Mouse (Mus musculus) MEL (cell line): ENCODE results near the gene Syna. TPM values are rescaled to one million over a fixed set of nuclear protein-coding genes. Genes with fewer than 3 reads are reported as not detected.

Experiments
- DNase-seq: peaks from one replicate; pipeline ENCODE4 v3.0.0; 2011; ENCODE audit warnings: low read depth, low spot score
- H3K27ac ChIP-seq: 2 replicates; pipeline ENCODE4 v1.5.1; 2012; ENCODE audit warnings: low read depth, mild to moderate bottlenecking, control low read depth, low read length, moderate library complexity; ENCODE audit not compliant: control insufficient read depth
- H3K27me3 ChIP-seq, 2 experiments: fragments of 150-350 bp in 1 of 2; sonication (generic) in 1 of 2; 2 replicates each; pipeline ENCODE4 v1.6.1; 2012; ENCODE audit warnings: low read length in 2 of 2, mild to moderate bottlenecking in 2 of 2, improper control_type of control experiment in 1 of 2, moderate library complexity in 1 of 2; ENCODE audit not compliant: insufficient read depth in 2 of 2, control insufficient read depth in 1 of 2
- H3K36me3 ChIP-seq, 2 experiments: 2 replicates each; pipeline ENCODE4 v1.6.1; 2012 to 2014; ENCODE audit warnings: low read length in 2 of 2, improper control_type of control experiment in 1 of 2, inconsistent platforms in 1 of 2, mild to moderate bottlenecking in 1 of 2; ENCODE audit not compliant: insufficient read depth in 2 of 2, control insufficient read depth in 1 of 2
- H3K4me1 ChIP-seq, 2 experiments: fragments of 150-350 bp in 1 of 2; sonication (generic) in 1 of 2; 2 replicates each; pipeline ENCODE4 v1.6.1; 2012; ENCODE audit warnings: low read length in 2 of 2, improper control_type of control experiment in 1 of 2, mild to moderate bottlenecking in 1 of 2; ENCODE audit not compliant: insufficient read depth in 2 of 2, control insufficient read depth in 1 of 2
- H3K4me3 ChIP-seq, 2 experiments: fragments of 150-350 bp in 1 of 2; sonication (generic) in 1 of 2; 2 replicates each; pipeline ENCODE4 v1.5.1; 2012; ENCODE audit warnings: low read depth in 2 of 2, low read length in 2 of 2, mild to moderate bottlenecking in 2 of 2, moderate library complexity in 2 of 2, control low read depth in 1 of 2, improper control_type of control experiment in 1 of 2; ENCODE audit not compliant: control insufficient read depth in 1 of 2, insufficient read depth in 1 of 2
- H3K79me2 ChIP-seq: 2 replicates; pipeline ENCODE4 v1.6.1; 2012; ENCODE audit warnings: mild to moderate bottlenecking, low read length, moderate library complexity; ENCODE audit not compliant: control insufficient read depth, poor library complexity, insufficient read depth
- H3K9ac ChIP-seq: 2 replicates; pipeline ENCODE4 v1.6.1; 2012; ENCODE audit warnings: low read depth, mild to moderate bottlenecking, control low read depth, low read length, moderate library complexity; ENCODE audit not compliant: control insufficient read depth, poor library complexity, severe bottlenecking
- H3K9me3 ChIP-seq: fragments of 150-350 bp; sonication (generic); replicated peaks from 2 replicates; pipeline ENCODE4 v1.6.1; 2012; ENCODE audit warnings: mild to moderate bottlenecking, low read length, improper control_type of control experiment, moderate library complexity; ENCODE audit not compliant: insufficient read depth
- CHD2 ChIP-seq: IDR thresholded peaks from 2 replicates; pipeline ENCODE4 v1.6.1; 2011; ENCODE audit warnings: low read length, improper control_type of control experiment
- E2F4 ChIP-seq: IDR thresholded peaks from 2 replicates; pipeline ENCODE4 v1.6.1; 2011; ENCODE audit warnings: low read depth, low read length, improper control_type of control experiment, borderline replicate concordance
- ETS1 ChIP-seq: IDR thresholded peaks from 2 replicates; pipeline ENCODE4 v1.6.1; 2012; ENCODE audit warnings: low read depth, mild to moderate bottlenecking, inconsistent platforms, low read length, improper control_type of control experiment, moderate library complexity
- GABPA ChIP-seq: IDR thresholded peaks from 2 replicates; pipeline ENCODE4 v1.6.1; 2012; ENCODE audit warnings: low read depth, mild to moderate bottlenecking, inconsistent platforms, low read length, improper control_type of control experiment, moderate library complexity
- HCFC1 ChIP-seq: IDR thresholded peaks from 2 replicates; pipeline ENCODE4 v1.6.1; 2012; ENCODE audit warnings: low read depth, mild to moderate bottlenecking, inconsistent platforms, low read length, improper control_type of control experiment, moderate library complexity
- MAFK ChIP-seq: IDR thresholded peaks from 2 replicates; pipeline ENCODE4 v1.6.1; 2011; ENCODE audit warnings: low read depth, mild to moderate bottlenecking, low read length, improper control_type of control experiment, borderline replicate concordance
- MAX ChIP-seq: IDR thresholded peaks from 2 replicates; pipeline ENCODE4 v1.6.1; 2011; ENCODE audit warnings: low read length, improper control_type of control experiment
- MEF2A ChIP-seq: IDR thresholded peaks from 2 replicates; pipeline ENCODE4 v1.6.1; 2014; ENCODE audit warnings: low read depth, mild to moderate bottlenecking, inconsistent platforms, low read length, improper control_type of control experiment; ENCODE audit not compliant: poor library complexity, insufficient replicate concordance, severe bottlenecking; ENCODE audit errors: extremely low read depth
- MYB ChIP-seq: IDR thresholded peaks from 2 replicates; pipeline ENCODE4 v1.6.1; 2011; ENCODE audit warnings: mild to moderate bottlenecking, low read depth, low read length, improper control_type of control experiment
- NELFE ChIP-seq: IDR thresholded peaks from 2 replicates; pipeline ENCODE4 v1.6.1; 2011; ENCODE audit warnings: low read depth, low read length, improper control_type of control experiment
- NRF1 ChIP-seq: IDR thresholded peaks from 2 replicates; pipeline ENCODE4 v1.6.1; 2014; ENCODE audit warnings: low read depth, mild to moderate bottlenecking, inconsistent platforms, low read length, improper control_type of control experiment, moderate library complexity; ENCODE audit not compliant: poor library complexity, insufficient read depth, severe bottlenecking
- POLR2AphosphoS2 ChIP-seq: IDR thresholded peaks from 2 replicates; pipeline ENCODE4 v1.6.1; 2011; ENCODE audit warnings: low read length, improper control_type of control experiment
- RAD21 ChIP-seq: IDR thresholded peaks from 2 replicates; pipeline ENCODE4 v1.6.1; 2011; ENCODE audit warnings: mild to moderate bottlenecking, low read depth, low read length, improper control_type of control experiment
- SIN3A ChIP-seq: IDR thresholded peaks from 2 replicates; pipeline ENCODE4 v1.6.1; 2012; ENCODE audit warnings: low read length, improper control_type of control experiment, inconsistent platforms
- TAL1 ChIP-seq: IDR thresholded peaks from 2 replicates; pipeline ENCODE4 v1.6.1; 2012; ENCODE audit warnings: mild to moderate bottlenecking, inconsistent platforms, low read length, moderate library complexity, mixed read lengths
- UBTF ChIP-seq: IDR thresholded peaks from 2 replicates; pipeline ENCODE4 v1.6.1; 2012; ENCODE audit warnings: low read depth, mild to moderate bottlenecking, inconsistent platforms, low read length, improper control_type of control experiment, moderate library complexity, borderline replicate concordance; ENCODE audit not compliant: insufficient read depth
- USF1 ChIP-seq: IDR thresholded peaks from 2 replicates; pipeline ENCODE4 v1.6.1; 2014; ENCODE audit warnings: low read depth, mild to moderate bottlenecking, inconsistent platforms, low read length, improper control_type of control experiment, moderate library complexity
- USF2 ChIP-seq, 2 experiments: IDR thresholded peaks; 2 replicates each; pipeline ENCODE4 v1.6.1; 2011 to 2012; ENCODE audit warnings: improper control_type of control experiment in 2 of 2, low read length in 2 of 2, borderline replicate concordance in 1 of 2, inconsistent platforms in 1 of 2, low read depth in 1 of 2, mild to moderate bottlenecking in 1 of 2; ENCODE audit not compliant: insufficient read depth in 1 of 2
- ZC3H11A ChIP-seq: IDR thresholded peaks from 2 replicates; pipeline ENCODE4 v1.6.1; 2012; ENCODE audit warnings: low read depth, mild to moderate bottlenecking, inconsistent platforms, low read length, improper control_type of control experiment
- polyA plus RNA-seq, 2 experiments: library from polyadenylated mRNA; stranded (reverse) in 1 of 2; unstranded in 1 of 2; fragments of >175 nt in 1 of 2; fragments of >200 nt in 1 of 2; gene quantifications; 2 replicates each; pipeline versions ENCODE4 v1.2.1 to v1.2.4; 2012; ENCODE audit warnings: low replicate concordance in 2 of 2, low read depth in 1 of 2; ENCODE audit not compliant: insufficient read length in 2 of 2, insufficient read depth in 1 of 2, missing spikeins in 1 of 2
- total RNA-seq: library from RNA; depleted of rRNA; stranded (reverse); fragments of 300-350 nt; gene quantifications from 2 replicates; pipeline ENCODE4 v1.2.3, GENCODE M21; 2012

Syna gene
- total and polyA plus RNA-seq, 3 experiments: 0.21 TPM; not detected in 2

DNA sequence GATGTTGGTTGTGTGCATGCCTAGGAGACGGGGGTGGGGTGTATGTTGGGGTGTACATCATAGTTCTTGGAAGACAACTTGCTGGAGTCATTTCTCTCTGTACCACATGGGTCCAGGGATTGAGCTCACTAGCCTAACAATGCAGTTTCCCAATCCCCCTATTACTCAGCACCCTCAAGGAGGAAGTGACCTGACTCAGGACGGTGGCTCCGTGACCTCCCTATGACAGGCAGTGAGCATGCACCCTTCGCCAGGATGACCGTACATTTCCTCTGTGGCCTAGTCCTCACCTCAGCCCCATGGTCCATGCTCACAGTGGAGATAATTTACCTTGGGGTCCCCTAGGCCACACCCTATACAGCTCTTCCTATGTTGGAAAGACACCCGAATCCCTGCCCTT, 27.6 kb downstream of the Syna start:
- Histone ChIP-seq H3K9ac (no peak overlapping the region), H3K4me3 (no peak overlapping the region), H3K27ac (no peak overlapping the region), H3K79me2 (no peaks in the 10 kb centered on the region), H3K36me3 (no peaks in the 10 kb centered on the region), H3K9me3 (no peaks in the 10 kb centered on the region), H3K27me3 (no peaks in the 10 kb centered on the region), H3K4me1 (no peaks in the 10 kb centered on the region)
- DNase-seq: no peak
- TF ChIP-seq TAL1: no peak
- TF ChIP-seq MAX: no peak
- TF ChIP-seq MAFK: no peak
- TF ChIP-seq CHD2: no peak
- no peak for TF ChIP-seq POLR2AphosphoS2
- no peak for TF ChIP-seq ZC3H11A
- TF ChIP-seq NRF1: no peak
- no peak for TF ChIP-seq GABPA
- TF ChIP-seq SIN3A: no peak
- TF ChIP-seq NELFE: no peak

DNA sequence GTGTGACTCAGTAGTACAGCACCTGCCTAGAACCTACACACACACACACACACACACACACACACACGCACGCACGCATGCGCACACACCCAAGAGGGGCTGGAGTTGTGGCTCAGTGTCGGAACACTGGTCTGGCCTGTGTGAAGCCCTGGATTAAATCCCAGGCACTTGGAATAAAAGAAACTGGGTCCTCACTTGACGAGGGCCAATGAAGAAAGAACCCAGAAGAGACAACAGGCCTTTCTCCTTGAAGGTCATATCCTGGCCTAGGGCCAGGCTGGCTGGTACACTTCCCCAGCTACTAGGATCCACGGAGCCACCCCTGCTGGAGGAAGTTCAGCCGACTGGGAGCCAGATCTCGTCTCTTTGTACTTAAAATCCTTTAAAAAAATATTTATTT, 28.4 kb downstream of the Syna start:
- Histone ChIP-seq H3K27me3 (no peaks in the 10 kb centered on the region), H3K4me1 (no peaks in the 10 kb centered on the region), H3K79me2 (no peaks in the 10 kb centered on the region), H3K27ac (no peak overlapping the region), H3K36me3 (no peaks in the 10 kb centered on the region), H3K9me3 (no peaks in the 10 kb centered on the region), H3K4me3 (no peak overlapping the region), H3K9ac (no peak overlapping the region)
- DNase-seq: no peak
- TF ChIP-seq MYB (no peak), POLR2AphosphoS2 (no peak), E2F4 (no peak), USF2 (IDR thresholded peaks at IDR 0.05; ENCODE audit: borderline replicate concordance in 1 of 2, insufficient read depth in 1 of 2, low read depth in 1 of 2, low read length in 2 of 2) (no peak), ETS1 (no peak), NRF1 (no peak), UBTF (no peak), HCFC1 (no peak), USF1 (no peak), MEF2A (no peak), RAD21 (no peak), MAX (no peak)
